Comparison of ENCODE assay signal across 8 mouse cellular contexts in the genomic region with DNA sequence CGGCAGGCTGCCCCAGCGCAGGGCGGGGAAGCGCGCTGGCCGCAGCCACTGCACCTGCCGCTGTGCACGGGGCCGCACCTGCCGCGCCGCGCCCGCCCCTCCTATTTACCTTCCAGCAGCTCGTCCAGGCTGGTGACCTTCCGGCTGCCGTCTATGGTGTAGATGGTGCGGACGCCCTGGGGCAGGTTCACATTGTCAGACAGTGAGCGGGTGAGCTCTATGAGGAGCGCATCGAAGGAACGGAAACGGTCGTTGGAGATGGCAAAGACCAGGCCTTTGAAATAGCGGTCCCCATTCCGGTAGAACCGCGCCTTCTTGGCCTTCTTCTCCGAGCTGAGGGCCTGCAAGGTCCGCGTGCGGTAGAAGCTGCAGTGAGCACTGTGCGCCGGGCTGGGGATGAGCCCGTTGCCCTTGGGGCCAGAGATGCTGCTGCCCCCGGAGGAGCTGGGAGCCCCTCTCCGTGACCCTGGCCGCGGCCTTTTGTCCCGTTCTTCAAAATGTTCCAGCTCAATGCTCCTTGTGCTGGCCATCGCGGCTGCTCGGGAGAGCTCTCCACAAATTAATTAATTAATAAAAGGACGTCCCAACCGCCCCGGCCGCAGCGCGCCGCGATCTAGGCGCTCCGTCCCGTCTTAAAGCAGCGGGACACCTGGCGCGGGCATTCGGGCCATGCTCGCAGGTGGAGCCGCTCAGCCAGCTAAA. TPM values are rescaled to one million over a fixed set of nuclear protein-coding genes. Genes with fewer than 3 reads are reported as not detected.
DNase-seq lines count a peak whose midpoint lies in the region; ATAC-seq and TF ChIP-seq lines count a peak whose summit lies in the region.

No protein-coding gene starts in this region.

- peaks cover 69% of the 10 kb centered on the region for H3K4me1 ChIP-seq in E14TG2a.4 (replicated peaks; ENCODE audit: low read depth, low read length)
- peaks cover 13% of the 10 kb centered on the region for H3K4me1 ChIP-seq in heart, embryonic 15.5 days (replicated peaks)
- peaks cover 34% of the 10 kb centered on the region for H3K4me1 ChIP-seq in midbrain, embryonic 16.5 days (ENCODE audit: control insufficient read depth, insufficient read depth, low read length)
- H3K4me1 ChIP-seq in stomach, postnatal 0 days (replicated peaks; ENCODE audit: control insufficient read depth, insufficient read depth): peaks cover 2% of the 10 kb centered on the region; the same call in 1 of the 2 replicates

- peak; percentile 28; the same call in 1 of the 2 replicates for ATAC-seq in common myeloid progenitor, adult 5-6 weeks (replicated peaks; ENCODE audit: low read depth, poor library complexity, severe bottlenecking)
- ATAC-seq in heart, embryonic 15.5 days (replicated peaks; ENCODE audit: insufficient number of reproducible peaks, insufficient read depth, low FRiP score, low read depth): peak; percentile 19; the same call in 1 of the 2 replicates
- peak; percentile 66 for ATAC-seq in midbrain, embryonic 16.5 days
- ATAC-seq in stomach, postnatal 0 days (ENCODE audit: low FRiP score, low TSS enrichment): peak; percentile 41

- peaks cover 19% of the 10 kb centered on the region for H3K36me3 ChIP-seq in E14TG2a.4 (ENCODE audit: insufficient read depth, low read length)
- no peaks in the 10 kb centered on the region for H3K36me3 ChIP-seq in heart, embryonic 15.5 days
- H3K36me3 ChIP-seq in midbrain, embryonic 16.5 days (ENCODE audit: control insufficient read depth, insufficient read depth, low read length): peaks cover 6% of the 10 kb centered on the region; the same call in 1 of the 2 replicates
- no peaks in the 10 kb centered on the region for H3K36me3 ChIP-seq in stomach, postnatal 0 days (ENCODE audit: control insufficient read depth, insufficient read depth, low read length)

- H3K4me3 ChIP-seq in E14TG2a.4 (replicated peaks; ENCODE audit: low read length): peak overlapping the region; percentile 88
- H3K4me3 ChIP-seq in heart, embryonic 15.5 days: peak overlapping the region; percentile 93
- peak overlapping the region; percentile 92 for H3K4me3 ChIP-seq in midbrain, embryonic 16.5 days (ENCODE audit: low read depth, low read length)
- peak overlapping the region; percentile 72 for H3K4me3 ChIP-seq in stomach, postnatal 0 days (ENCODE audit: low read depth, low read length)

- no peak for TF ChIP-seq EP300 in stomach, postnatal 0 days (optimal IDR thresholded peaks at IDR 0.05)

- no peaks in the 10 kb centered on the region for H3K9me3 ChIP-seq in E14TG2a.4 (ENCODE audit: low read length)
- H3K9me3 ChIP-seq in heart, embryonic 15.5 days (replicated peaks): no peaks in the 10 kb centered on the region
- H3K9me3 ChIP-seq in midbrain, embryonic 16.5 days (replicated peaks; ENCODE audit: control insufficient read depth, low read length, poor library complexity, severe bottlenecking): no peaks in the 10 kb centered on the region
- H3K9me3 ChIP-seq in stomach, postnatal 0 days (ENCODE audit: control insufficient read depth, low read length): no peaks in the 10 kb centered on the region

- peaks cover 2% of the 10 kb centered on the region; the same call in 1 of the 2 replicates for H3K27me3 ChIP-seq in E14TG2a.4 (ENCODE audit: insufficient read depth, low read length)
- peaks cover 5% of the 10 kb centered on the region; the same call in 1 of the 2 replicates for H3K27me3 ChIP-seq in heart, embryonic 15.5 days
- no peaks in the 10 kb centered on the region for H3K27me3 ChIP-seq in midbrain, embryonic 16.5 days (ENCODE audit: control insufficient read depth, insufficient read depth, low read depth, low read length)
- no peaks in the 10 kb centered on the region for H3K27me3 ChIP-seq in stomach, postnatal 0 days (ENCODE audit: control insufficient read depth, insufficient read depth, low read length)

- H3K27ac ChIP-seq in heart, embryonic 15.5 days: no peak overlapping the region; the same call in 1 of the 2 replicates
- peak overlapping the region; percentile 98 for H3K27ac ChIP-seq in midbrain, embryonic 16.5 days (ENCODE audit: low read length)
- no peak overlapping the region; the same call in 1 of the 2 replicates for H3K27ac ChIP-seq in stomach, postnatal 0 days (replicated peaks)

- H3K9ac ChIP-seq in heart, embryonic 15.5 days: peak overlapping the region; percentile 69
- peak overlapping the region; percentile 97 for H3K9ac ChIP-seq in midbrain, embryonic 16.5 days (ENCODE audit: low read depth, low read length)
- peak overlapping the region; percentile 69 for H3K9ac ChIP-seq in stomach, postnatal 0 days (ENCODE audit: low read length)

- under 1% methylated on average over 61 of the region's 61 CpGs for WGBS in heart, embryonic 15.5 days
- WGBS in midbrain, embryonic 16.5 days: under 1% methylated on average over 59 of the region's 61 CpGs
- 1% methylated on average over 59 of the region's 61 CpGs for WGBS in stomach, postnatal 0 days

- peak overlapping the region; percentile 92 for H3K4me2 ChIP-seq in heart, embryonic 15.5 days
- H3K4me2 ChIP-seq in midbrain, embryonic 16.5 days (ENCODE audit: low read length): peak overlapping the region; percentile 83
- peak overlapping the region; percentile 91 for H3K4me2 ChIP-seq in stomach, postnatal 0 days (replicated peaks; ENCODE audit: low read depth)

- DNase-seq in gastrocnemius, postnatal 10 days: peak; percentile 27
- no peak for DNase-seq in gastrocnemius, adult 8-10 months (ENCODE audit: low spot score in 2 of 2)
- peak; percentile 58 to 62 for DNase-seq in layer of hippocampus, postnatal 36 days
- DNase-seq in stomach, postnatal 0 days (ENCODE audit: low spot score): peak; percentile 70

- no peak for TF ChIP-seq CTCF in E14TG2a.4 (conservative IDR thresholded peaks at IDR 0.05; ENCODE audit: low read length)
- TF ChIP-seq CTCF in stomach, postnatal 0 days (IDR thresholded peaks at IDR 0.05; ENCODE audit: low read depth): no peak

RNA-seq across cellular contexts. Expression of a gene that starts 0.9 kb away (rescaled TPM):
- total RNA-seq in gastrocnemius, postnatal 10 days (2021): 1 to 10 TPM; 3.7 to 6.2 TPM
- total RNA-seq in gastrocnemius, adult 8-10 months (2022): under 1 TPM; 0.27 to 0.58 (median 0.41) TPM
- 1.7 and 2.0 TPM in 2 replicates for total RNA-seq in common myeloid progenitor, adult 5-6 weeks (2017)
- 2.4 and 5.4 TPM in 2 replicates for polyA plus RNA-seq in heart, embryonic 15.5 days (2015; fragmentation: Nextera tagmentation; extraction: Ambion mirVana)
- total RNA-seq in layer of hippocampus, postnatal 36 days (2021): 100 to 1,000 TPM; 109 to 112 TPM
- 85.0 and 93.9 TPM in 2 replicates for polyA plus RNA-seq in midbrain, embryonic 16.5 days (2015; fragmentation: Nextera tagmentation; extraction: Ambion mirVana)
- 2.0 and 2.3 TPM in 2 replicates for polyA plus RNA-seq in stomach, postnatal 0 days (2015; fragmentation: Nextera tagmentation; extraction: Ambion mirVana)

Comparison
In these comparisons a context has a peak if more than half of its experiments do, and no peak if none do; other contexts are left out.
1. DNase-seq: peak in gastrocnemius, postnatal 10 days (single experiment), layer of hippocampus, postnatal 36 days (2 of 2) and stomach, postnatal 0 days (single experiment); none in gastrocnemius, adult 8-10 months (0 of 2).
2. RNA of a gene that starts 0.9 kb away (total RNA-seq): 109 to 112 TPM in layer of hippocampus, postnatal 36 days; 3.7 to 6.2 TPM in gastrocnemius, postnatal 10 days, 1.7 to 2.0 TPM in common myeloid progenitor, adult 5-6 weeks and 0.27 to 0.58 TPM in gastrocnemius, adult 8-10 months; every median in the first group is over 10 times any median in the second.
3. Peak in every context shown above with its lines, with median percentiles within 50 percentile points of each other: H3K4me3 ChIP-seq, ATAC-seq, H3K4me2 ChIP-seq and H3K9ac ChIP-seq.